In the genomic region with DNA sequence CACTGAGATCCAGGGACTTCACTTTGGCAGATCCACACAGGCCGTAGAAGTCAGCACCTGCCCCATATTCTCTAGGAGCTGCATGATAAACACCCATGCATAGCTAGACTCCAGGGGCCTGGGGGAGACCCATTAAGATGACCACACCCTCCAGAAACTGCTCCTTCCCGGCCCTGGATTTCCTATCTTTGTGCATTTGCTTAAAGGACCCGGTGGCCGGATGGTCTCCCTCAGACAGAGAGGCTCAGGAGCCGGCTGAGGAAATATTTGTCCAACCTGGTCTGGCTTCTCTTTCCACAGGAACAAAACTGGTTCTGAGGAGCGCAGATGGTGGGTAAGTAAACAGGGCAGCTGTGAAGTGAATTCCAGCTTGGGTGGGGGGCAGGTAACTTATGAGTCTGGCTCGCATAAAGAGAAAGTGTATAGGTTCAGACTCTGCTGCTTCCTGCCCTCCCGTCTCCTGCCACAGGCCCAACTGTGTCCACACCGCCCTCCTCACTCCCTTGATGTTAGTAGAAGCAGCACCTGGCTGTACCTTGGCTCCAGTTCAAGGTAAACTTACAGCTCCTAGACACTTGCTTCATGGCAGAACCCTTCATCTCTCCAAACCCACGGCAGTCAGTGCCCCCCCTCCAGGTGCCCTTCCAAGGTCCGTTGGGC, we compare ENCODE assay signal across 14 mouse cellular contexts. TPM values are rescaled to one million over a fixed set of nuclear protein-coding genes. Genes with fewer than 3 reads are reported as not detected.
DNase-seq lines count a peak whose midpoint lies in the region; ATAC-seq lines count a peak whose summit lies in the region.
"Had no signal": no experiment of that assay in that cellular context is flagged by ENCODE, and none has a peak within 500 bp of the region (broad histone marks: within the 10 kb centered on the region; RNA-seq: fewer than 3 reads in every experiment).

No protein-coding gene starts in this region.

- H3K27me3 ChIP-seq in embryonic facial prominence, embryonic 14.5 days (replicated peaks; ENCODE audit: control insufficient read depth, insufficient read depth, low read length), result no peaks in the 10 kb centered on the region
- H3K27me3 ChIP-seq in forebrain, embryonic 10.5 days (ENCODE audit: poor library complexity, severe bottlenecking), result no peaks in the 10 kb centered on the region
- H3K27me3 ChIP-seq: forebrain, embryonic 12.5 days had no signal

- 74% methylated on average over 11 of the region's 11 CpGs for WGBS in embryonic facial prominence, embryonic 14.5 days
- WGBS in large intestine, adult 2 months, result 27% methylated on average over 11 of the region's 11 CpGs
- WGBS in forebrain, embryonic 10.5 days, result 90% methylated on average over 11 of the region's 11 CpGs

- H3K9me3 ChIP-seq in embryonic facial prominence, embryonic 14.5 days (ENCODE audit: control insufficient read depth, low read length), result no peaks in the 10 kb centered on the region
- H3K9me3 ChIP-seq in forebrain, embryonic 10.5 days, result no peaks in the 10 kb centered on the region
- H3K9me3 ChIP-seq: forebrain, embryonic 12.5 days had no signal

- H3K36me3 ChIP-seq in embryonic facial prominence, embryonic 14.5 days (ENCODE audit: control insufficient read depth, insufficient read depth, low read length), result no peaks in the 10 kb centered on the region
- no peaks in the 10 kb centered on the region for H3K36me3 ChIP-seq in forebrain, embryonic 10.5 days (replicated peaks)
- H3K36me3 ChIP-seq: forebrain, embryonic 12.5 days had no signal

- H3K4me1 ChIP-seq in embryonic facial prominence, embryonic 14.5 days (ENCODE audit: control insufficient read depth, insufficient read depth, low read length), result no peaks in the 10 kb centered on the region
- no peaks in the 10 kb centered on the region for H3K4me1 ChIP-seq in forebrain, embryonic 10.5 days
- H3K4me1 ChIP-seq: forebrain, embryonic 12.5 days had no signal

- no peak overlapping the region for H3K4me2 ChIP-seq in embryonic facial prominence, embryonic 14.5 days (ENCODE audit: low read depth, low read length)
- H3K4me2 ChIP-seq: forebrain, embryonic 12.5 days had no signal

- H3K9ac ChIP-seq in embryonic facial prominence, embryonic 14.5 days (ENCODE audit: low read depth, low read length), result no peak overlapping the region
- H3K9ac ChIP-seq: forebrain, embryonic 12.5 days had no signal

- peak; percentile 55; the same call in 1 of the 2 replicates for ATAC-seq in embryonic facial prominence, embryonic 14.5 days (ENCODE audit: low read depth)

- no peak overlapping the region for H3K4me3 ChIP-seq in embryonic facial prominence, embryonic 14.5 days (ENCODE audit: low read depth, low read length)
- H3K4me3 ChIP-seq in forebrain, embryonic 10.5 days, result no peak overlapping the region
- H3K4me3 ChIP-seq: forebrain, embryonic 12.5 days had no signal

- DNase-seq in kidney, adult 11 months, result peak; percentile 6
- DNase-seq in kidney, adult 18-20 months, result no peak
- DNase-seq in embryonic facial prominence, embryonic 14.5 days (ENCODE audit: low spot score), result peak; percentile 49
- peak; percentile 37 for DNase-seq in large intestine, adult 2 months (ENCODE audit: low read depth, low spot score)
- peak; percentile 62 for DNase-seq in lung, postnatal 10 days
- no peak for DNase-seq in cerebellum, adult 11 months
- DNase-seq in spleen, postnatal 10 days (ENCODE audit: low spot score in 2 of 2), result no peak
- no peak for DNase-seq in forebrain, embryonic 10.5 days (ENCODE audit: extremely low spot score, low spot score)
- DNase-seq: adrenal gland, adult 8-10 months; B cell, adult 2 months; cerebellum, postnatal 10 days; heart, postnatal 36 days; midbrain, embryonic 14.5 days had no signal

- H3K27ac ChIP-seq in embryonic facial prominence, embryonic 14.5 days (replicated peaks; ENCODE audit: low read depth, low read length), result peak overlapping the region; percentile 44; the same call in 1 of the 2 replicates
- H3K27ac ChIP-seq in forebrain, embryonic 10.5 days, result no peak overlapping the region
- H3K27ac ChIP-seq: forebrain, embryonic 12.5 days had no signal

RNA-seq across cellular contexts. Expression of gene Fmod, which starts 30.8 kb away (rescaled TPM):
- 40.8 and 44.2 TPM in 2 replicates for polyA plus RNA-seq in embryonic facial prominence, embryonic 14.5 days (2014; fragmentation: Nextera tagmentation; extraction: Ambion mirVana)
- polyA plus RNA-seq in large intestine, adult 2 months (2012; rRNA removed), result 1.4 and 1.6 TPM in 2 replicates
- 1.3 TPM in 2 replicates for polyA plus RNA-seq in forebrain, embryonic 10.5 days (2016; fragmentation: Nextera tagmentation; extraction: Ambion mirVana)

Comparison
In these comparisons a context has a peak if more than half of its experiments do, and no peak if none do; other contexts are left out.
1. DNase-seq: peak in kidney, adult 11 months (single experiment), embryonic facial prominence, embryonic 14.5 days (single experiment), large intestine, adult 2 months (single experiment) and lung, postnatal 10 days (single experiment); none in kidney, adult 18-20 months (single experiment), cerebellum, adult 11 months (single experiment), spleen, postnatal 10 days (0 of 2) and forebrain, embryonic 10.5 days (single experiment).
2. RNA of gene Fmod, which starts 30.8 kb away (polyA plus RNA-seq): 40.8 to 44.2 TPM in embryonic facial prominence, embryonic 14.5 days; 1.4 to 1.6 TPM in large intestine, adult 2 months and 1.3 TPM in forebrain, embryonic 10.5 days; every median in the first group is over 10 times any median in the second.